Mouse (Mus musculus) cerebellum, adult 2 months (tissue): ENCODE results near the gene Slc16a13. TPM values are rescaled to one million over a fixed set of nuclear protein-coding genes. Genes with fewer than 3 reads are reported as not detected.

Experiments used
- DNase-seq, 2 experiments: peaks; one replicate each; pipeline ENCODE4 v3.0.0; 2021
- H3K27ac ChIP-seq: fragments of 200-500 bp; 2 replicates; pipeline ENCODE4 v1.5.1; 2012; ENCODE audit warnings: low read length, control low read depth, inconsistent platforms; ENCODE audit not compliant: insufficient read depth
- H3K27me3 ChIP-seq: fragments of 200-500 bp; 2 replicates; pipeline ENCODE4 v1.6.1; 2012; ENCODE audit warnings: inconsistent platforms, mild to moderate bottlenecking, low read length, moderate library complexity; ENCODE audit not compliant: control insufficient read depth, insufficient read depth
- H3K4me1 ChIP-seq: fragments of 200-500 bp; 2 replicates; pipeline ENCODE4 v1.6.1; 2011; ENCODE audit warnings: low read length; ENCODE audit not compliant: control insufficient read depth, insufficient read depth
- H3K4me3 ChIP-seq: fragments of 200-500 bp; replicated peaks from 2 replicates; pipeline ENCODE3; 2011; ENCODE audit warnings: mild to moderate bottlenecking, low read depth, low read length, control low read depth; ENCODE audit not compliant: insufficient read depth
- CTCF ChIP-seq: fragments of 200-500 bp; IDR thresholded peaks from 2 replicates; pipeline ENCODE4 v1.5.1; 2011; ENCODE audit warnings: low read depth, mild to moderate bottlenecking, control low read depth, low read length, moderate library complexity, borderline replicate concordance; ENCODE audit not compliant: insufficient read depth
- POLR2A ChIP-seq: fragments of 200-500 bp; IDR thresholded peaks from 2 replicates; pipeline ENCODE4 v1.6.1; 2011; ENCODE audit warnings: low read length, control low read depth, borderline replicate concordance; ENCODE audit not compliant: insufficient read depth
- WGBS: fragments of 180-500 bp; shearing (Covaris S2); methylation state at CpG from one replicate; pipeline ENCODE4 v1.1.7; 2018; 5-methylcytosine and 5-hydroxymethylcytosine counted together
- polyA plus RNA-seq: library from polyadenylated mRNA; depleted of rRNA; stranded (reverse); fragments of >200 nt; gene quantifications from 2 replicates; pipeline ENCODE4 v1.2.3, GENCODE M21; 2012

Gene Slc16a13
- polyA plus RNA-seq, 1 experiment, result 8.8 TPM

- H3K27me3 ChIP-seq, result no peaks in the 10 kb centered on the region
Measured at GRCm38 (mm10) chr11:70185120-70185519, 35.7 kb downstream of the Slc16a13 start.

GRCm38 (mm10) chr11:70180496-70180895, 40.4 kb downstream of the Slc16a13 start:
- Histone ChIP-seq H3K27me3 (no peaks in the 10 kb centered on the region), H3K4me1 (no peaks in the 10 kb centered on the region), H3K27ac (no peak overlapping the region), H3K4me3 (no peak overlapping the region)
- 87% methylated on average over 4 of the region's 4 CpGs for WGBS
- DNase-seq, result no peak
- TF ChIP-seq POLR2A (no peak), CTCF (no peak)

More at GRCm38 (mm10) chr11:70185120-70185519, 35.7 kb downstream of the Slc16a13 start:
- DNase-seq, result no peak
- 90% methylated on average over 7 of the region's 7 CpGs for WGBS
- no peak overlapping the region for H3K4me3 ChIP-seq
- TF ChIP-seq POLR2A, result no peak
- no peak for TF ChIP-seq CTCF
- no peaks in the 10 kb centered on the region for H3K4me1 ChIP-seq
- H3K27ac ChIP-seq, result no peak overlapping the region

- TF ChIP-seq POLR2A, result no peak
- TF ChIP-seq CTCF, result peak; percentile 55
- WGBS, result 27% methylated on average over 14 of the region's 14 CpGs
- Histone ChIP-seq H3K27me3 (no peaks in the 10 kb centered on the region), H3K27ac (no peak overlapping the region), H3K4me1 (no peaks in the 10 kb centered on the region), H3K4me3 (no peak overlapping the region)
- peak in 1 of 2 experiments; percentile 12 for DNase-seq
Measured at GRCm38 (mm10) chr11:70179401-70179800, 41.5 kb downstream of the Slc16a13 start.

- TF ChIP-seq POLR2A (no peak), CTCF (no peak)
- Histone ChIP-seq H3K4me3 (no peak overlapping the region), H3K27me3 (no peaks in the 10 kb centered on the region), H3K4me1 (no peaks in the 10 kb centered on the region), H3K27ac (no peak overlapping the region)
- 60% methylated on average over 11 of the region's 11 CpGs for WGBS
- no peak for DNase-seq
Measured at GRCm38 (mm10) chr11:70178756-70179155, 42.1 kb downstream of the Slc16a13 start.

- H3K4me3 ChIP-seq, result no peak overlapping the region
- peak; percentile 24 to 54 for DNase-seq
- no peak overlapping the region for H3K27ac ChIP-seq
- H3K4me1 ChIP-seq, result no peaks in the 10 kb centered on the region
- no peaks in the 10 kb centered on the region for H3K27me3 ChIP-seq
- WGBS, result 32% methylated on average over 11 of the region's 11 CpGs
- no peak for TF ChIP-seq POLR2A
- no peak for TF ChIP-seq CTCF
Measured at GRCm38 (mm10) chr11:70178311-70178710, 42.6 kb downstream of the Slc16a13 start.

GRCm38 (mm10) chr11:70177647-70178046, 43.2 kb downstream of the Slc16a13 start:
- 75% methylated on average over 8 of the region's 8 CpGs for WGBS
- Histone ChIP-seq H3K27me3 (no peaks in the 10 kb centered on the region), H3K4me1 (no peaks in the 10 kb centered on the region), H3K4me3 (no peak overlapping the region), H3K27ac (no peak overlapping the region)
- DNase-seq, result no peak
- no peak; the same call in 1 of the 2 replicates for TF ChIP-seq CTCF
- TF ChIP-seq POLR2A, result no peak

GRCm38 (mm10) chr11:70174491-70174890, 46.4 kb downstream of the Slc16a13 start:
- H3K27ac ChIP-seq, result no peak overlapping the region
- peaks cover 4% of the 10 kb centered on the region; the same call in 1 of the 2 replicates for H3K4me1 ChIP-seq
- no peak overlapping the region for H3K4me3 ChIP-seq
- no peaks in the 10 kb centered on the region for H3K27me3 ChIP-seq
- TF ChIP-seq POLR2A (no peak), CTCF (no peak)
- no peak for DNase-seq
- 85% methylated on average over 4 of the region's 4 CpGs for WGBS

- WGBS, result 61% methylated on average over 5 of the region's 5 CpGs
- Histone ChIP-seq H3K4me1 (peaks cover 4% of the 10 kb centered on the region; the same call in 1 of the 2 replicates), H3K4me3 (no peak overlapping the region), H3K27me3 (no peaks in the 10 kb centered on the region), H3K27ac (no peak overlapping the region)
- TF ChIP-seq POLR2A (no peak), CTCF (no peak)
- no peak for DNase-seq
Measured at GRCm38 (mm10) chr11:70172298-70172697, 48.6 kb downstream of the Slc16a13 start.

- TF ChIP-seq CTCF (peak; percentile 28; the same call in 1 of the 2 replicates), POLR2A (no peak)
- H3K27me3 ChIP-seq, result no peaks in the 10 kb centered on the region
- WGBS, result 74% methylated on average over 3 of the region's 3 CpGs
- DNase-seq, result peak; percentile 15 to 17
- peaks cover 4% of the 10 kb centered on the region; the same call in 1 of the 2 replicates for H3K4me1 ChIP-seq
- H3K27ac ChIP-seq, result no peak overlapping the region
- H3K4me3 ChIP-seq, result no peak overlapping the region
Measured at GRCm38 (mm10) chr11:70171847-70172246, 49.0 kb downstream of the Slc16a13 start.
